Mouse (Mus musculus) brain, adult 2 months (tissue): ENCODE data around the gene Aox4.

Source experiments
- DNase-seq: peaks from one replicate; pipeline ENCODE4 v3.0.0; 2011; ENCODE audit warnings: low read depth, low spot score

Gene Aox4

DNA sequence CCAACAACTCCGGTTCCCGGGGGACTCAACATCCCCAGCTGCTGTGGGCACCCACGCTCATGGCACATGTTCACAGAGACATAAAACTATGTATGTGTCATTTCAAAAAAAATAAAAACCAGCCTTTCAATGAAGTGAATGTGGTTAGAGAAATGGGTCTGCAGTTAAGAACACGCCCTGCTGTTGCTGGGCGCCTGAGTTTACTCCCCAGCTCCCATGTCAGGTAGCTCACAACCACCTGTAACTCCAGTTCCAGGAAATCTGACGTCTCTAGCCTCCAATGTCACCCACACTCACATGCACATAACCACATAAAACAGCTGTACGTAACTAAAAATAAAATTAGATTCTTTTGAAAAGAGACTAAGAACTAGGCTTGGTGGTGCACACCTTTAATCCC is 90.9 kb downstream of the Aox4 start:
- no peak for DNase-seq

DNA sequence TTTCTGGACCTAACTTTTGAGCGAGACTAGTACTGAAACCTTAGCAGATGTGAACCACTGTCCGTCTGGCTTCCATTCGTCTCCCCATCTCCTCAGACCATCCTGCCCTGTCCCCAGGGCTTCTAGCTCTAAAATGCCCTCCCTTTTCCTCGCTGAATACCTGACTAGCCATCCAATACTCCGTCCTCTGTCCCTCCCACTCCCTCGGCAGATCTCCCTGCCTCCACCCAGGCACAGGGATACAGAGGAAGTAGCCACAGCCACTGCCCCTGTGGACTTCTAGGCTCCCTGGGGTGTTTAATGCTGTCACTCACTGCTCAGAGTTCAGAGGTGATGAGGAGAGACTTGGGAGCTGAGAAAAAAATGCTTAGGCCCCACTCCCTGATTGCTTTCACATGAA is 91.8 kb downstream of the Aox4 start:
- no peak for DNase-seq

DNA sequence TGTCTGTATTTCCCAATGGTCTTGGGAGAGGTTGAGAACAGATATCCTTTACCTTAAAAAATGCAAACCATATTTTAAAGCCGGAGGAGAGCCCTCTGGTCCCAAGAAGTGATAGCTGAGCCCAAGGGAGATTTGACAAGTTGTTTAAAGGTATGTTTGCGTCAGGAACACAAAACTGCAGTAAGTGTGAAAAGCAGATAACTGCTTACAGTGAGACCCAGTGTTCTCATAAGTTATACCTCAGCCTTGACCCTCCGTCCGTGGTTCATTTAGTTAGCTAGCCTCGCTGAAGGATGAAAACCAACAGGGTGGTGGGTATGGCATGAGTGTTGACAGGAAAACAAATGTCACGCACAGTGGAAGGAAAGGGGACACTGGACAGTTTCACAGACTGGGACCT is 92.8 kb downstream of the Aox4 start:
- DNase-seq: no peak

DNA sequence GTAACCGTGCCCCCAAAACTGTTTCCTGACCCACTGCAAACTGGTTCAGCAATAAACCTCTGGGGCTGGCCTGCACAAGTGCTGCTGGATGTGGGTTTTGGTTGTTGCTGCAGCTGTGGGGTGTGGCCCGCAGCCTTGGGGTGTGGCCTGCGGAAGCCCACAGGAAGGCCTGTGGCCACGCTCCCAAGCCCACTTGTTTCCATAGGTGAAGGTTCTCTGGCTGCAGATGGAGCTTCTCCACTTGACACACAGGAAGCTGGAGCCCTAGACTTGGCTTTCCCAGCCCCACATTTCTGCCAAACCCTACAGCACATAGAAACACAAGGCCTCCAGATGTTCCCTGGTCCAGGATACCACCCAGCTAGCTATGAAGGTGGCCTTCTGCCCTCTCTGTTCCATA is 93.5 kb downstream of the Aox4 start:
- no peak for DNase-seq

DNA sequence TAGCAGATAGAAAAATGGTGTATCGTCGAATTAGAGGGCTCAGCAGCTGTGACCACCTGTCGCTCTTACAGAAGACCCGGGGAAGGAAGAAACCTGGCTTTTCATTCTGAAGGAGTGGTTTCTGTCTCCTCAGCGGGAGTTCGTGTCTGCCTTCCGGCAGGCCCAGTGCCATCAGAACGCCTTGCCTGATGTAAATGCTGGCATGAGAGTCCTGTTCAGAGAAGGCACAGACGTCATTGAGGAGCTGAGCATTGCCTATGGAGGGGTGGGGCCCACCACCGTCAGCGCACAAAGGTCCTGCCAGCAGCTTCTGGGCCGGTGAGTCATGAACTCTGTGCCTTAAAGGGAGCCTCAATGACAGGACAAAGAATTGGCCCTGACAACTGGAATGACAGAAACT is 94.1 kb downstream of the Aox4 start:
- DNase-seq: no peak

GRCm38 (mm10) chr1:58307181-58307580 is 97.0 kb downstream of the Aox4 start:
- no peak for DNase-seq

- DNase-seq: no peak
These were observed 98.4 kb downstream of the Aox4 start for GRCm38 (mm10) chr1:58308594-58308993.

- no peak for DNase-seq
These were observed 99.7 kb downstream of the Aox4 start for GRCm38 (mm10) chr1:58309853-58310252.

- no peak for DNase-seq
These were observed 101.1 kb downstream of the Aox4 start for GRCm38 (mm10) chr1:58311221-58311864.

- DNase-seq: no peak
These were observed 103.0 kb downstream of the Aox4 start for GRCm38 (mm10) chr1:58313173-58313572.

GRCm38 (mm10) chr1:58315532-58315931 is 105.3 kb downstream of the Aox4 start:
- no peak for DNase-seq
